Mouse (Mus musculus) heart, embryonic 11.5 days (tissue): ENCODE results near the gene Snx8. TPM values are rescaled to one million over a fixed set of nuclear protein-coding genes. Genes with fewer than 3 reads are reported as not detected.
A peak's percentile ranks its signal among the peaks of the same experiment; 100 is the strongest.

Experiments used
- ATAC-seq: fragments of 200-750 bp; cut with Nextera tagmentation; replicated peaks from 2 replicates; pipeline ENCODE4 v1.8.0; 2017; ENCODE audit warnings: moderate library complexity; ENCODE audit not compliant: insufficient number of reproducible peaks, low FRiP score, low TSS enrichment
- H3K27ac ChIP-seq: fragments of 300-500 bp; sonication (generic); 2 replicates; pipeline ENCODE4 v1.5.1; 2014; ENCODE audit warnings: mild to moderate bottlenecking, low read depth, low read length
- H3K27me3 ChIP-seq: fragments of 300-500 bp; sonication (generic); 2 replicates; pipeline ENCODE4 v1.6.1; 2014; ENCODE audit warnings: mild to moderate bottlenecking, low read length, mixed read lengths; ENCODE audit not compliant: control insufficient read depth, insufficient read depth
- H3K36me3 ChIP-seq: fragments of 300-500 bp; sonication (generic); 2 replicates; pipeline ENCODE4 v1.6.1; 2014; ENCODE audit warnings: mild to moderate bottlenecking, low read length, moderate library complexity, mixed read lengths; ENCODE audit not compliant: control insufficient read depth, insufficient read depth
- H3K4me1 ChIP-seq: fragments of 300-500 bp; sonication (generic); 2 replicates; pipeline ENCODE4 v1.6.1; 2014; ENCODE audit warnings: low read length; ENCODE audit not compliant: control insufficient read depth, insufficient read depth
- H3K4me2 ChIP-seq: fragments of 300-500 bp; sonication (generic); 2 replicates; pipeline ENCODE4 v1.6.1; 2014; ENCODE audit warnings: mild to moderate bottlenecking, moderate library complexity
- H3K4me3 ChIP-seq: fragments of 300-500 bp; sonication (generic); 2 replicates; pipeline ENCODE4 v1.5.1; 2014; ENCODE audit warnings: low read depth, low read length
- H3K9ac ChIP-seq: fragments of 300-500 bp; sonication (generic); 2 replicates; pipeline ENCODE4 v1.6.1; 2014; ENCODE audit warnings: mild to moderate bottlenecking, low read depth, low read length, moderate library complexity
- H3K9me3 ChIP-seq: fragments of 300-500 bp; sonication (generic); replicated peaks from 2 replicates; pipeline ENCODE4 v1.6.1; 2016; ENCODE audit warnings: low read length; ENCODE audit not compliant: control insufficient read depth
- WGBS: fragments of 180-500 bp; shearing (Covaris S2); extraction: QIAGEN DNeasy Blood & Tissue Kit; methylation state at CpG from one replicate; pipeline ENCODE4 v1.1.7; 2014; ENCODE audit not compliant: insufficient replicate concordance; 5-methylcytosine and 5-hydroxymethylcytosine counted together
- polyA plus RNA-seq: library from polyadenylated mRNA; unstranded; fragments of >200 nt; fragmentation: Nextera tagmentation; extraction: Ambion mirVana; gene quantifications from 2 replicates; pipeline ENCODE4 v1.2.1, GENCODE M21; 2014

The Snx8 gene
- polyA plus RNA-seq, 1 experiment from 2014 or later = 8.8 TPM

DNA sequence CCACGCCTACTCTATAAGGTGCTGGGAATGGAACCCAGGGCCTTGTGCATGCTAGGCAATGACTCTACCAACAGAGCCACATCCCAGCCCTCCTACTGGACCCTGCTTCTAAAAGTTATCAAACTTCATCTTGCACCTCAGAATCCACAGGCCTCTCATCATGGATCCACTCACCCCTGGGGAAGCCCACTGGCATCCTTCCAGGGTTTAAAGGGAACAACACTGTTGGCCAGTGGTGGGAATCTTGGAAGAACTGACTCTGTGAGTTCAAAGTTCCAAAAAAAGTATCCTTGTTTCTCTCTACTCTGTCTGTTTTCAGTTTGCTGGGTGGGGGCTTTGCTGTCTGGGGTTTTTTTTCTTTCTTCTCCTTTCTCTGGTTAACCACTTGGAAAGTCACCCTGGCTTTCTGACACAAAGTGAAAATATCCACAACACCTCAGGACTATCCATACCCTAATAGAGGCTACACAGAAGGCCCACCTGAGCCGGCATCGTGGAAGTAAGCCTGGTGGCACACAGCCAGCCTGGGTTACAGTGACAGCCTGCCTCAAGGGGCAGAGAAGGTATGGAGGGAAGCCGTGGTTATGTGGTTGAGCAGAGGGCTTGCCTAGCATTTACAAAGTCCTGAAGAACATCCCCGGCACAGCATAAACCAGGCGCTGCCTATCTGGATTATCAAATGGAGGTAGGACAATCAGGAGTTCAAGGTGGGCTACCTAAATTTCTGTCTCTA is 10.8 kb downstream of the Snx8 start:
- Histone ChIP-seq H3K9ac (no peak overlapping the region), H3K36me3 (no peaks in the 10 kb centered on the region), H3K27ac (no peak overlapping the region), H3K4me2 (no peak overlapping the region), H3K4me1 (peaks cover 3% of the 10 kb centered on the region), H3K27me3 (no peaks in the 10 kb centered on the region), H3K4me3 (no peak overlapping the region), H3K9me3 (no peaks in the 10 kb centered on the region)
- WGBS = 80% methylated on average over 6 of the region's 6 CpGs
- ATAC-seq = 0 out of 2 replicates have a peak, but pooled peaks have one; percentile 26

- H3K27ac ChIP-seq = no peak overlapping the region
- no peaks in the 10 kb centered on the region for H3K27me3 ChIP-seq
- no peak overlapping the region for H3K4me2 ChIP-seq
- peaks cover 10% of the 10 kb centered on the region for H3K4me1 ChIP-seq
- WGBS = 84% methylated on average over 4 of the region's 4 CpGs
- H3K4me3 ChIP-seq = no peak overlapping the region
- no peak for ATAC-seq
- H3K9ac ChIP-seq = no peak overlapping the region
- H3K9me3 ChIP-seq = no peaks in the 10 kb centered on the region
- no peaks in the 10 kb centered on the region for H3K36me3 ChIP-seq
Observed at GRCm38 (mm10) chr5:140375249-140375829, 13.7 kb downstream of the Snx8 start.

GRCm38 (mm10) chr5:140374226-140374625 is 14.8 kb downstream of the Snx8 start:
- no peak overlapping the region for H3K27ac ChIP-seq
- 30% methylated on average over 3 of the region's 3 CpGs for WGBS
- no peak overlapping the region for H3K4me3 ChIP-seq
- no peak overlapping the region for H3K4me2 ChIP-seq
- H3K4me1 ChIP-seq = peaks cover 12% of the 10 kb centered on the region
- no peak for ATAC-seq
- H3K27me3 ChIP-seq = no peaks in the 10 kb centered on the region
- no peaks in the 10 kb centered on the region for H3K9me3 ChIP-seq
- H3K9ac ChIP-seq = no peak overlapping the region
- no peaks in the 10 kb centered on the region for H3K36me3 ChIP-seq

GRCm38 (mm10) chr5:140373711-140374110 is 15.4 kb downstream of the Snx8 start:
- H3K9ac ChIP-seq = no peak overlapping the region
- H3K27me3 ChIP-seq = no peaks in the 10 kb centered on the region
- H3K4me3 ChIP-seq = no peak overlapping the region
- H3K9me3 ChIP-seq = no peaks in the 10 kb centered on the region
- 77% methylated on average over 2 of the region's 2 CpGs for WGBS
- H3K36me3 ChIP-seq = no peaks in the 10 kb centered on the region
- ATAC-seq = no peak
- peaks cover 11% of the 10 kb centered on the region for H3K4me1 ChIP-seq
- no peak overlapping the region for H3K4me2 ChIP-seq
- H3K27ac ChIP-seq = no peak overlapping the region

- WGBS = 93% methylated on average over 3 of the region's 3 CpGs
Observed at GRCm38 (mm10) chr5:140371671-140372070, 17.4 kb downstream of the Snx8 start.

GRCm38 (mm10) chr5:140370446-140371254 is 18.4 kb downstream of the Snx8 start:
- Histone ChIP-seq H3K36me3 (no peaks in the 10 kb centered on the region), H3K9me3 (no peaks in the 10 kb centered on the region), H3K9ac (peak overlapping the region; percentile 46; the same call in 1 of the 2 replicates), H3K4me3 (no peak overlapping the region), H3K4me2 (no peak overlapping the region), H3K27me3 (no peaks in the 10 kb centered on the region), H3K4me1 (peaks cover 11% of the 10 kb centered on the region), H3K27ac (peak overlapping the region; percentile 71)
- WGBS = 56% methylated on average over 6 of the region's 6 CpGs
- ATAC-seq = no peak

More at GRCm38 (mm10) chr5:140371671-140372070, 17.4 kb downstream of the Snx8 start:
- no peaks in the 10 kb centered on the region for H3K36me3 ChIP-seq
- H3K27me3 ChIP-seq = no peaks in the 10 kb centered on the region
- H3K4me3 ChIP-seq = no peak overlapping the region
- no peak overlapping the region for H3K9ac ChIP-seq
- H3K4me2 ChIP-seq = no peak overlapping the region
- H3K27ac ChIP-seq = no peak overlapping the region
- H3K4me1 ChIP-seq = peaks cover 11% of the 10 kb centered on the region
- no peak for ATAC-seq
- H3K9me3 ChIP-seq = no peaks in the 10 kb centered on the region

GRCm38 (mm10) chr5:140369466-140369865 is 19.6 kb downstream of the Snx8 start:
- no peak overlapping the region for H3K27ac ChIP-seq
- 56% methylated on average over 2 of the region's 2 CpGs for WGBS
- no peak overlapping the region for H3K4me2 ChIP-seq
- no peak overlapping the region for H3K4me3 ChIP-seq
- H3K27me3 ChIP-seq = no peaks in the 10 kb centered on the region
- no peaks in the 10 kb centered on the region for H3K9me3 ChIP-seq
- H3K36me3 ChIP-seq = no peaks in the 10 kb centered on the region
- no peak overlapping the region for H3K9ac ChIP-seq
- peaks cover 11% of the 10 kb centered on the region for H3K4me1 ChIP-seq
- no peak for ATAC-seq

- ATAC-seq = no peak
- H3K9me3 ChIP-seq = no peaks in the 10 kb centered on the region
- H3K27ac ChIP-seq = no peak overlapping the region
- no peak overlapping the region for H3K9ac ChIP-seq
- H3K4me3 ChIP-seq = no peak overlapping the region
- H3K27me3 ChIP-seq = no peaks in the 10 kb centered on the region
- H3K4me2 ChIP-seq = no peak overlapping the region
- no peaks in the 10 kb centered on the region for H3K36me3 ChIP-seq
- H3K4me1 ChIP-seq = peaks cover 11% of the 10 kb centered on the region
- WGBS = 93% methylated on average over 4 of the region's 4 CpGs
Observed at GRCm38 (mm10) chr5:140368926-140369325, 20.1 kb downstream of the Snx8 start.
